Mouse (Mus musculus) hindbrain, postnatal 0 days (tissue): ENCODE measurements around the gene Kptn. TPM values are rescaled to one million over a fixed set of nuclear protein-coding genes. Genes with fewer than 3 reads are reported as not detected.

Source experiments
- ATAC-seq: fragments of 200-750 bp; cut with Nextera tagmentation; 2 replicates; pipeline ENCODE4 v1.8.0; 2017; ENCODE audit warnings: mild to moderate bottlenecking, moderate TSS enrichment, moderate library complexity
- DNase-seq: peaks from one replicate; pipeline ENCODE4 v3.0.0-alpha.2; 2015; ENCODE audit warnings: low spot score
- H3K27ac ChIP-seq: fragments of 300-500 bp; sonication (generic); 2 replicates; pipeline ENCODE4 v1.5.1; 2014; ENCODE audit warnings: mild to moderate bottlenecking
- H3K27me3 ChIP-seq: fragments of 300-500 bp; sonication (generic); 2 replicates; pipeline ENCODE4 v1.6.1; 2014; ENCODE audit warnings: low read length, mixed read lengths; ENCODE audit not compliant: insufficient read depth
- H3K36me3 ChIP-seq: fragments of 300-500 bp; sonication (generic); 2 replicates; pipeline ENCODE4 v1.6.1; 2014; ENCODE audit warnings: low read length, mixed read lengths; ENCODE audit not compliant: insufficient read depth
- H3K4me1 ChIP-seq: fragments of 300-500 bp; sonication (generic); 2 replicates; pipeline ENCODE4 v1.6.1; 2014; ENCODE audit warnings: antibody characterized with exemption, low read length, mixed read lengths; ENCODE audit not compliant: insufficient read depth
- H3K4me2 ChIP-seq: fragments of 300-500 bp; sonication (generic); 2 replicates; pipeline ENCODE4 v1.6.1; 2014; ENCODE audit warnings: low read depth, mild to moderate bottlenecking, low read length, moderate library complexity, mixed read lengths
- H3K4me3 ChIP-seq: fragments of 300-500 bp; sonication (generic); 2 replicates; pipeline ENCODE4 v1.5.1; 2014; ENCODE audit warnings: low read length
- H3K9ac ChIP-seq: fragments of 300-500 bp; sonication (generic); replicated peaks from 2 replicates; pipeline ENCODE4 v1.6.1; 2014; ENCODE audit warnings: mild to moderate bottlenecking, low read length, moderate library complexity, mixed read lengths
- H3K9me3 ChIP-seq: fragments of 300-500 bp; sonication (generic); 2 replicates; pipeline ENCODE4 v1.6.1; 2016; ENCODE audit warnings: low read length, mixed read lengths
- CTCF ChIP-seq: IDR thresholded peaks from 2 replicates; pipeline ENCODE4 v1.5.1; 2016; ENCODE audit warnings: antibody characterized with exemption, control low read depth, low read depth
- WGBS: fragments of 180-500 bp; shearing (Covaris S2); extraction: QIAGEN DNeasy Blood & Tissue Kit; methylation state at CpG from one replicate; pipeline ENCODE4 v1.1.7; 2014; 5-methylcytosine and 5-hydroxymethylcytosine counted together
- polyA plus RNA-seq: library from polyadenylated mRNA; unstranded; fragments of >200 nt; fragmentation: Nextera tagmentation; extraction: Ambion mirVana; gene quantifications from 2 replicates; pipeline ENCODE4 v1.2.1, GENCODE M21; 2015
- total RNA-seq: library from RNA; depleted of rRNA; stranded (reverse); fragments of >200 nt; gene quantifications from 2 replicates; pipeline ENCODE4 v1.2.3, GENCODE M21; 2014

Kptn gene
- total and polyA plus RNA-seq, 2 experiments from 2014 or later, result 33.2 to 33.3 TPM

- Histone ChIP-seq H3K27me3 (no peaks in the 10 kb centered on the region), H3K36me3 (no peaks in the 10 kb centered on the region), H3K4me1 (peaks cover 7% of the 10 kb centered on the region), H3K9ac (no peak overlapping the region), H3K9me3 (no peaks in the 10 kb centered on the region), H3K27ac (no peak overlapping the region), H3K4me2 (no peak overlapping the region), H3K4me3 (no peak overlapping the region)
- WGBS, result 62% methylated on average over 3 of the region's 3 CpGs
- no peak for TF ChIP-seq CTCF
- ATAC-seq (no peak), DNase-seq (no peak)
Observed at GRCm38 (mm10) chr7:16094592-16094991, 25.1 kb upstream of the Kptn start.

- H3K4me1 ChIP-seq, result peaks cover 14% of the 10 kb centered on the region
- H3K4me3 ChIP-seq, result peak within 1 kb of the TSS; percentile 73
- H3K36me3 ChIP-seq, result no peaks in the 10 kb centered on the region
- WGBS, result under 1% methylated on average over 67 of the region's 68 CpGs
- peak within 1 kb of the TSS; percentile 90 for H3K4me2 ChIP-seq
- TF ChIP-seq CTCF, result peak; percentile 81
- H3K27ac ChIP-seq, result peak within 1 kb of the TSS; percentile 89
- DNase-seq (peak; percentile 100), ATAC-seq (peak; percentile 98)
- H3K9ac ChIP-seq, result peak within 1 kb of the TSS; percentile 91
- H3K27me3 ChIP-seq, result no peaks in the 10 kb centered on the region
- H3K9me3 ChIP-seq, result no peaks in the 10 kb centered on the region
Observed at GRCm38 (mm10) chr7:16098021-16099017, 21.4 kb upstream of the Kptn start, which contains the start of gene Napa. Napa (plus strand) TSS chr7:16098458.

DNA sequence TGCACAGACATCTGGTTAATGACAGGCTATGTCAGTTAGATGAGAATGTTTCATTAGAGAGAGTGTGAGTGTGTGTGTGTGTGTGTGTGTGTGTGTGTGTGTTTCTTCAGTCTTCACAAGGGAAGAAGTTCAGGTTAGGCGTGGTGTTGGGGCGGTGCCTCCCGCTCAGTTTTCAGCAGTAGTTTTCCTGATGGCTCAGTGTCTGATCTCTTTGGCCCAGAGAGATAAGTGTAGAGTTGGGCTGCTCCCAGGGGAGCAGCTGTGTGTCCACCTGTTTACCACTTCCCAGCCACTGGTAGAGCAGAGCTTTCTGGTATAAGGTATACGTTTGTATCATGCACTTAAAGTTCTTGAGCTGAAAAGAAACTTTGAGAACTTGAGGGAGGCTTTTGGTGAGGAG is 19.8 kb upstream of the Kptn start:
- Histone ChIP-seq H3K4me1 (peaks cover 23% of the 10 kb centered on the region), H3K9me3 (no peaks in the 10 kb centered on the region), H3K9ac (peak overlapping the region; percentile 91; the same call in 1 of the 2 replicates), H3K4me2 (peak overlapping the region; percentile 90), H3K4me3 (no peak overlapping the region), H3K27me3 (no peaks in the 10 kb centered on the region), H3K27ac (no peak overlapping the region), H3K36me3 (peaks cover 3% of the 10 kb centered on the region; the same call in 1 of the 2 replicates)
- ATAC-seq, result no peak
- no peak for DNase-seq
- 85% methylated on average over 4 of the region's 4 CpGs for WGBS
- TF ChIP-seq CTCF, result no peak

GRCm38 (mm10) chr7:16101081-16101480 is 18.6 kb upstream of the Kptn start:
- 73% methylated on average over 7 of the region's 7 CpGs for WGBS
- DNase-seq, result no peak
- no peak overlapping the region for H3K4me3 ChIP-seq
- H3K9me3 ChIP-seq, result no peaks in the 10 kb centered on the region
- H3K9ac ChIP-seq, result 0 out of 2 replicates have a peak overlapping the region, but pooled peaks have one; percentile 13
- H3K36me3 ChIP-seq, result peaks cover 5% of the 10 kb centered on the region; the same call in 1 of the 2 replicates
- no peak overlapping the region for H3K27ac ChIP-seq
- no peak for TF ChIP-seq CTCF
- no peak overlapping the region for H3K4me2 ChIP-seq
- no peak for ATAC-seq
- peaks cover 23% of the 10 kb centered on the region for H3K4me1 ChIP-seq
- H3K27me3 ChIP-seq, result no peaks in the 10 kb centered on the region

DNA sequence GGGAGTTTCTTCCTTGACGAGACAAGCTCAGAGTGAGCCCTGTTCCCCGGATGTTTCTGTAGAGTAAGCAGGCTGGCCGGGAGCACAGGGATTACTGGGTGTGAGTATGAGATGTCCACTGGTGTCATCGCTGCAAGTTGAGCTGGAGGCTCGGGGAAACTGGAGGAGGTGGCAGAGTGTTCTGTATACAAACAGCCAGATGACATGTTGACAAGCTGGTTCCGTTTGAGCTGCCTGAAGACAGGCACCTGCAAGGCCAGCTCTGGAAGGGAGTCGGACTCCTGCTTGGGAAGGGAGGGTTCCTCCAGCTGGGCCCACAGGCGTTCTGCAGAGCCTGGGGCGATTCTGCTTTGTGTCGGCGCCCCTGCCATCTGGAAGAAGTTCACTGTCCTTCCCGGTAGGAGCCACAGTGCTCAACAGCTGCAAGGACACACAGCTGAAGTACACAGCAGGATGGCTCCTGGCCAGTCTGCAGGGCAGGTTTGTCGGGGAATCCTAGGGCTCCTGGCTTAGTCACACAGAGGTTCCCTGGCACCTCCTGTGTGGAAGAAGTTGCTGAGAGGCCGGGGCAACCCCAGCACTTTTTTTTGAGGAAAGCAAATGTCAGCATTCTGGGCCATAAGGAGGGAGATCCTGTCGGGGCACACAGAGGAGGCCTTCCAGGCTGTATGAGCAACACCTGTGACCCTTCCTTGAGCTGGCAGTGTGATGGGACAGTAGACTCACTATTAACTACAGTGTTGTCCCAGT is 17.8 kb upstream of the Kptn start:
- Histone ChIP-seq H3K4me3 (no peak overlapping the region), H3K4me1 (peaks cover 23% of the 10 kb centered on the region), H3K4me2 (no peak overlapping the region), H3K27ac (no peak overlapping the region), H3K27me3 (no peaks in the 10 kb centered on the region), H3K36me3 (peaks cover 5% of the 10 kb centered on the region; the same call in 1 of the 2 replicates), H3K9ac (no peak overlapping the region), H3K9me3 (no peaks in the 10 kb centered on the region)
- TF ChIP-seq CTCF, result no peak
- no peak for DNase-seq
- WGBS, result 56% methylated on average over 15 of the region's 15 CpGs
- ATAC-seq, result no peak

- TF ChIP-seq CTCF, result no peak
- DNase-seq, result no peak
- Histone ChIP-seq H3K9me3 (no peaks in the 10 kb centered on the region), H3K4me1 (peaks cover 23% of the 10 kb centered on the region), H3K4me3 (no peak overlapping the region), H3K27ac (peak overlapping the region; percentile 73; the same call in 1 of the 2 replicates), H3K36me3 (peaks cover 10% of the 10 kb centered on the region; the same call in 1 of the 2 replicates), H3K27me3 (no peaks in the 10 kb centered on the region), H3K4me2 (no peak overlapping the region), H3K9ac (no peak overlapping the region)
- no peak for ATAC-seq
- 88% methylated on average over 5 of the region's 5 CpGs for WGBS
Observed at GRCm38 (mm10) chr7:16102686-16103226, 16.9 kb upstream of the Kptn start.
